Mouse (Mus musculus): ENCODE results near the gene Arnt2. TPM values are rescaled to one million over a fixed set of nuclear protein-coding genes. Genes with fewer than 3 reads are reported as not detected.

Arnt2 gene
- polyA plus RNA-seq, 1 experiment from 2014 or later = 2.3 TPM

GRCm38 (mm10) chr7:84439606-84440005, 29.6 kb upstream of the Arnt2 start:
- WGBS = 62% methylated on average over 1 of the region's 1 CpGs
- Histone ChIP-seq H3K36me3 (ENCODE audit: control insufficient read depth, insufficient read depth, low read length) (no peaks in the 10 kb centered on the region), H3K4me1 (ENCODE audit: control insufficient read depth in 2 of 2, insufficient read depth in 2 of 2, low read length in 2 of 2) (no peaks in the 10 kb centered on the region), H3K27ac (replicated peaks in 1 of 2; ENCODE audit: control insufficient read depth in 1 of 2, insufficient read depth in 1 of 2, low read depth in 2 of 2, low read length in 2 of 2) (no peak overlapping the region), H3K9me3 (ENCODE audit: control insufficient read depth, low read length) (no peaks in the 10 kb centered on the region), H3K4me3 (ENCODE audit: control insufficient read depth in 1 of 2, insufficient read depth in 1 of 2, low read depth in 1 of 2, low read length in 2 of 2) (no peak overlapping the region), H3K4me2 (ENCODE audit: low read length) (no peak overlapping the region), H3K9ac (ENCODE audit: low read length) (no peak overlapping the region), H3K27me3 (ENCODE audit: control insufficient read depth, insufficient read depth, low read length) (no peaks in the 10 kb centered on the region)
- no peak for ATAC-seq (ENCODE audit: insufficient number of reproducible peaks, insufficient read depth, low FRiP score, low read depth)

GRCm38 (mm10) chr7:84434901-84435300, 24.9 kb upstream of the Arnt2 start:
- Histone ChIP-seq H3K4me1 (ENCODE audit: control insufficient read depth in 2 of 2, insufficient read depth in 2 of 2, low read length in 2 of 2) (no peaks in the 10 kb centered on the region), H3K27ac (replicated peaks in 1 of 2; ENCODE audit: control insufficient read depth in 1 of 2, insufficient read depth in 1 of 2, low read depth in 2 of 2, low read length in 2 of 2) (no peak overlapping the region), H3K4me3 (ENCODE audit: control insufficient read depth in 1 of 2, insufficient read depth in 1 of 2, low read depth in 1 of 2, low read length in 2 of 2) (no peak overlapping the region), H3K9me3 (ENCODE audit: control insufficient read depth, low read length) (no peaks in the 10 kb centered on the region), H3K27me3 (ENCODE audit: control insufficient read depth, insufficient read depth, low read length) (no peaks in the 10 kb centered on the region; the same call in 1 of the 2 replicates), H3K4me2 (ENCODE audit: low read length) (no peak overlapping the region), H3K9ac (ENCODE audit: low read length) (no peak overlapping the region), H3K36me3 (ENCODE audit: control insufficient read depth, insufficient read depth, low read length) (no peaks in the 10 kb centered on the region)
- no peak for ATAC-seq (ENCODE audit: insufficient number of reproducible peaks, insufficient read depth, low FRiP score, low read depth)
- WGBS = 58% methylated on average over 2 of the region's 2 CpGs

- Histone ChIP-seq H3K4me2 (ENCODE audit: low read length) (no peak overlapping the region), H3K9me3 (ENCODE audit: control insufficient read depth, low read length) (no peaks in the 10 kb centered on the region), H3K27ac (replicated peaks in 1 of 2; ENCODE audit: control insufficient read depth in 1 of 2, insufficient read depth in 1 of 2, low read depth in 2 of 2, low read length in 2 of 2) (no peak overlapping the region), H3K4me3 (ENCODE audit: control insufficient read depth in 1 of 2, insufficient read depth in 1 of 2, low read depth in 1 of 2, low read length in 2 of 2) (no peak overlapping the region), H3K4me1 (ENCODE audit: control insufficient read depth in 2 of 2, insufficient read depth in 2 of 2, low read length in 2 of 2) (no peaks in the 10 kb centered on the region), H3K36me3 (ENCODE audit: control insufficient read depth, insufficient read depth, low read length) (no peaks in the 10 kb centered on the region), H3K9ac (ENCODE audit: low read length) (no peak overlapping the region), H3K27me3 (ENCODE audit: control insufficient read depth, insufficient read depth, low read length) (no peaks in the 10 kb centered on the region; the same call in 1 of the 2 replicates)
- no peak for ATAC-seq (ENCODE audit: insufficient number of reproducible peaks, insufficient read depth, low FRiP score, low read depth)
Measured at GRCm38 (mm10) chr7:84432151-84432550, 22.2 kb upstream of the Arnt2 start.

GRCm38 (mm10) chr7:84427221-84427620, 17.2 kb upstream of the Arnt2 start:
- no peaks in the 10 kb centered on the region for H3K36me3 ChIP-seq (ENCODE audit: control insufficient read depth, insufficient read depth, low read length)
- no peak overlapping the region for H3K4me2 ChIP-seq (ENCODE audit: low read length)
- H3K4me1 ChIP-seq (ENCODE audit: control insufficient read depth in 2 of 2, insufficient read depth in 2 of 2, low read length in 2 of 2) = no peaks in the 10 kb centered on the region
- H3K9ac ChIP-seq (ENCODE audit: low read length) = no peak overlapping the region
- no peaks in the 10 kb centered on the region; the same call in 1 of the 2 replicates for H3K27me3 ChIP-seq (ENCODE audit: control insufficient read depth, insufficient read depth, low read length)
- no peak overlapping the region for H3K4me3 ChIP-seq (ENCODE audit: control insufficient read depth in 1 of 2, insufficient read depth in 1 of 2, low read depth in 1 of 2, low read length in 2 of 2)
- WGBS = 83% methylated on average over 2 of the region's 2 CpGs
- no peaks in the 10 kb centered on the region for H3K9me3 ChIP-seq (ENCODE audit: control insufficient read depth, low read length)
- no peak for ATAC-seq (ENCODE audit: insufficient number of reproducible peaks, insufficient read depth, low FRiP score, low read depth)
- H3K27ac ChIP-seq (replicated peaks in 1 of 2; ENCODE audit: control insufficient read depth in 1 of 2, insufficient read depth in 1 of 2, low read depth in 2 of 2, low read length in 2 of 2) = no peak overlapping the region

GRCm38 (mm10) chr7:84424670-84425385, 14.9 kb upstream of the Arnt2 start:
- ATAC-seq (ENCODE audit: insufficient number of reproducible peaks, insufficient read depth, low FRiP score, low read depth) = no peak
- H3K27ac ChIP-seq (replicated peaks in 1 of 2; ENCODE audit: control insufficient read depth in 1 of 2, insufficient read depth in 1 of 2, low read depth in 2 of 2, low read length in 2 of 2) = no peak overlapping the region
- no peak overlapping the region for H3K4me2 ChIP-seq (ENCODE audit: low read length)
- H3K27me3 ChIP-seq (ENCODE audit: control insufficient read depth, insufficient read depth, low read length) = no peaks in the 10 kb centered on the region
- H3K9ac ChIP-seq (ENCODE audit: low read length) = no peak overlapping the region
- no peak overlapping the region for H3K4me3 ChIP-seq (ENCODE audit: control insufficient read depth in 1 of 2, insufficient read depth in 1 of 2, low read depth in 1 of 2, low read length in 2 of 2)
- no peaks in the 10 kb centered on the region for H3K9me3 ChIP-seq (ENCODE audit: control insufficient read depth, low read length)
- H3K4me1 ChIP-seq (ENCODE audit: control insufficient read depth in 2 of 2, insufficient read depth in 2 of 2, low read length in 2 of 2) = peaks cover 0 to 2% of the 10 kb centered on the region in 2 experiments; a peak in 1 of 4 replicates
- 75% methylated on average over 7 of the region's 7 CpGs for WGBS
- H3K36me3 ChIP-seq (ENCODE audit: control insufficient read depth, insufficient read depth, low read length) = no peaks in the 10 kb centered on the region

GRCm38 (mm10) chr7:84421753-84422152, 11.8 kb upstream of the Arnt2 start:
- Histone ChIP-seq H3K27ac (replicated peaks in 1 of 2; ENCODE audit: control insufficient read depth in 1 of 2, insufficient read depth in 1 of 2, low read depth in 2 of 2, low read length in 2 of 2) (no peak overlapping the region), H3K27me3 (ENCODE audit: control insufficient read depth, insufficient read depth, low read length) (no peaks in the 10 kb centered on the region), H3K4me1 (ENCODE audit: control insufficient read depth in 2 of 2, insufficient read depth in 2 of 2, low read length in 2 of 2) (peaks cover 0 to 2% of the 10 kb centered on the region in 2 experiments; a peak in 1 of 4 replicates), H3K4me3 (ENCODE audit: control insufficient read depth in 1 of 2, insufficient read depth in 1 of 2, low read depth in 1 of 2, low read length in 2 of 2) (no peak overlapping the region), H3K4me2 (ENCODE audit: low read length) (no peak overlapping the region), H3K9ac (ENCODE audit: low read length) (no peak overlapping the region), H3K36me3 (ENCODE audit: control insufficient read depth, insufficient read depth, low read length) (no peaks in the 10 kb centered on the region), H3K9me3 (ENCODE audit: control insufficient read depth, low read length) (no peaks in the 10 kb centered on the region)
- ATAC-seq (ENCODE audit: insufficient number of reproducible peaks, insufficient read depth, low FRiP score, low read depth) = no peak

GRCm38 (mm10) chr7:84421291-84421665, 11.3 kb upstream of the Arnt2 start:
- Histone ChIP-seq H3K27me3 (ENCODE audit: control insufficient read depth, insufficient read depth, low read length) (no peaks in the 10 kb centered on the region), H3K9me3 (ENCODE audit: control insufficient read depth, low read length) (no peaks in the 10 kb centered on the region), H3K36me3 (ENCODE audit: control insufficient read depth, insufficient read depth, low read length) (no peaks in the 10 kb centered on the region), H3K27ac (replicated peaks in 1 of 2; ENCODE audit: control insufficient read depth in 1 of 2, insufficient read depth in 1 of 2, low read depth in 2 of 2, low read length in 2 of 2) (no peak overlapping the region), H3K4me3 (ENCODE audit: control insufficient read depth in 1 of 2, insufficient read depth in 1 of 2, low read depth in 1 of 2, low read length in 2 of 2) (no peak overlapping the region), H3K4me2 (ENCODE audit: low read length) (no peak overlapping the region), H3K9ac (ENCODE audit: low read length) (no peak overlapping the region), H3K4me1 (ENCODE audit: control insufficient read depth in 2 of 2, insufficient read depth in 2 of 2, low read length in 2 of 2) (peaks cover 0 to 2% of the 10 kb centered on the region in 2 experiments; a peak in 1 of 4 replicates)
- no peak for ATAC-seq (ENCODE audit: insufficient number of reproducible peaks, insufficient read depth, low FRiP score, low read depth)
